Mouse (Mus musculus): ENCODE data around the gene Plac8. TPM values are rescaled to one million over a fixed set of nuclear protein-coding genes. Genes with fewer than 3 reads are reported as not detected.

The Plac8 gene
- total RNA-seq, 4 experiments from 2014 or later, result 0.50 to 2.1 (median 1.1) TPM

DNA sequence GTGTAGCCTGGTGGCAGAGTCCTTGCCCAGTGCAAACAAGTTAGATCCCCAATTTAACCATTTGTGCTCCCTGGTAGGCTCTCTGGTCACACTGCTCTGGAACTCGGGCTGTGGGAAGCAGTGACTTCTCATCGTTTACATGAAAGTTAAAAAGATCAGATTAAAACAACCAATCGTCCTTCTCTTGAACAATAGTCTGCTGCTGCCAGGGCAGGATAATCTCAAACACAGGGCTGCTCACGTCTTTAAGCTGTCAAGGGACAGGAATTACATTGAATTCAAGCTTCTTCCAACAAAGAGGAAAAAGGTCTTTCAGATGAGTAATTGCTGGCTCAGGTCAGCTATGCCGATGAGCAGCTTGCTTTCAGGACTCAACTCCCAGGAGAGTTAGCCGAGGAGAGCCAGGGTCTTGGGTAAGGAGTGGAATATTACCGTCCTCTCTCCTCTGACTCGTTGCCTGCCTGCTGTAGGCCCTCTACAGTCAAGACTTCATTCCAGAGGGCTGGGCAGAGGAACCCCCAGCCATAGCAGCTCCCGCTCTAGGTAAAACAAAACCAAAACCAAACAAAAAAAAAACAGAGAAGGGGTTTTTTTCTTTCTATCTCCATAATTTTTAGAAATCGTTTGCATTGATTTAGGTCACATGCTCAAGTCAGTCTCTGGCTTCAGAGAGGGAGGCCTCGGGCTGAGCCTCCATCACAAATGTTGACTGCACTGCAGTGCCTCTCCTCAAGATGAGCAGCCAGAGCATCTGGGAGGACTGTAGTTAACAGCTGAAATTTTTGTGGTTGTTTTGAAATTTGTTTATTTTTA lies 9.8 kb upstream of the Plac8 start:
- no peak for DNase-seq (ENCODE audit: low spot score)

DNA sequence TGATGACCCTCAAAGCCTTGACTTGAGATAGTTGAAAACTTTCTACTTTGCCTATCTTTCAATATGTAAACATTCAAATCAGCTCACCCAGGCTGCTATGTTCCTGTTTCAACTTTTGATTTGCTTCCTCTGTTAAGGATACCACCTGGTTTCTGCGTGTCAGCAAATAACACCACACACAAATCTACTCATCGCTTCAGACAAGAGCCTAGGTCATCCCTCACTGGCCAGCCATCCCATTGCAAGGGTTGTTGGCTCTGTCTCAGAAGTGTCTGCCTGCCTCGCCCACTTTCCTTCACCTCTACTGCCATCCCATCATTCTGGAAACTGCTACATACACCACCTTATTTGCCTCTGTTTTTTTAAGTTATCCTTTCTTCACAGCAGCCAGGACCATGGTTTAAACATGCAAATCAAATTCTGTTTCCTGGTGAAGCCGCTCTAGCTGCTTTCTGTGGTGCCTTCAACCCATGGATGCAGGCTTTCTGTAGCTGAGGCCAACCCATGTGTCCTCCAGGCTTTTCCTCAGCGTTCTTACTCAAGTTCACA lies 6.9 kb upstream of the Plac8 start:
- no peak for DNase-seq (ENCODE audit: low spot score)

DNA sequence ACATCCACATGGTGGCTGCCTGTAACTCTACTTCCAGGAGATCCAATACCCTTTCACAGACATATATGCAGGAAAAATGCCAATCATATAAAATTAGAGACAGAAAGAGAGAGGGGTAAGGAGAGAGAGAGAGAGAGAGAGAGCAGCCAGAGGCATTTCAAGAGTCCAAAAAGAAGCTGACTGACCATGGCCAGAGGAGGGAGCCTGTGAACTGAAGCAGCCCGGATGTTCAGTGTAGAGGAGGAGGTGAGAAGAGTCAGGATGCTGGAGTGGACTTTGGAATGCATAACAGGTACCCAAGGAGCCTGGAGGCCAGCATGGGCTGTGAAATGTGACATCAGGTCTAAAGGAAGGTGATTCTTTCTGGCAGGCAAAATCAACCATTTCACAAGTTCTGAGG lies 2.7 kb upstream of the Plac8 start:
- DNase-seq (ENCODE audit: low spot score), result no peak

DNA sequence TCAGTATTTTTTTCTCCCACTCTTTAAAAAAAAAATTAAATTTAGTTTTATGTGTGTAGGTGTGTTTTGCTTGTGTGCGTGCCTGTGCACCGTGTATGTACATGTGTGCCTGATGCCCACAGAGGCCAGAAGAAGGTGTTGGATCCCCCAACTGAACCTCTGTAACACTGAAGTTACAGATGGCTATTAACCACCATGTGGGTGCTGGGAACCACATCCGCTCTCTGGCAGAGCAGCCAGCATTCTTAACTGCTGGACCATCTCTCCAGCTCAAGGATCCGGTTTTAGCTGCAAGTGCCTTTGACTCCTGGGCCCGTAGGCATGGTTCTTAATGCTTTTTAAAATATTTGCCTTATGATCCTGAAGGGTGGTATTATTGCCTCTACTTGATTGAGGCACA lies 1.2 kb upstream of the Plac8 start:
- no peak for DNase-seq (ENCODE audit: low spot score)

DNA sequence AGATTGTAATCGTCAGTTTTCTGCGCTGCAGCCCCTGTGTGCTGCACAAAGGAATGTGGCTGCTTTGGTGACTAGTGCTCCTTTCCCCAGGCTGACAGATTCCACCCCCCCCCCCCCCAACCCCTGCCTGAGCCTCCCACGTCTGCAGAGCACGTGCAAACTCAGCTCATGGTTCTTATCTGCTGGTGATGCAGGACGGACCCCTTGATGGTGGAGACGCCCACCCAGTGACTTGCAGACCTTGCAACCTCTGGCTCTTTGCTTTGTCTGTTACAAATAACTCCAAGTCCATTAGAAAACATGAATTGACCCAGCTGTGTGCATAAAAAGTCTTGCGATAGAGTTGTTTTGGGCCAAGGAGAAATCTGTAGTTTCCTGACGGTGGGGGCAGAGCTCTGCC lies 1.3 kb downstream of the Plac8 start:
- no peak for DNase-seq (ENCODE audit: low spot score)

DNA sequence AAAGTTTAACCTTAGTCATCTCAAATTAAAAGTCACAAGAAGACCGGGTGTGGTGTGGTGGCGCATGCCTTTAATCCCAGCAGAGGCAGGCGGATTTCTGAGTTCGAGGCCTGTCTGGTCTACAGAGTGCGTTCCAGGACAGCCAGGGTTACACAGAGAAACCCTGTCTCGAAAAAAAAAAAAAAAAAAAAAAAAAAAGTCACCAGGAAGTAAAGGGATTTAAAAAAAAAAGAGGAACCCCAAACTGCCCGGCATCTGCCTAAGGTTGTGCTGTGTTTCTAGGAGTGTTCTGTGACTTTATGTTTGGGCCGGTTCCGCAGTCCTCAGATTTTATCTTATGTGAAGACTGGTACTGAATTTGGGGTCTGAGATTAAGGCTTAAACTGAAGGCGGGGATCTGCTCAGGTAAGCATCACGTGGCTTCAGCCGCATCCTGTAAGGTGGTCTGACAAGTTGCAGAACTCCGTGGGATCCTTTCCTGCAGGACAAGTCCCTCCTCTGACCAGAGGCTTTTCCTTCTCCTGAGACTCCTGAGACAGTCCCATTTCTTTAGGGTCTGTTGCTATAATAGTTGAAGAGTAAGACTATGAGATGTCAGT lies 1.9 kb downstream of the Plac8 start:
- no peak for DNase-seq (ENCODE audit: low spot score)

DNA sequence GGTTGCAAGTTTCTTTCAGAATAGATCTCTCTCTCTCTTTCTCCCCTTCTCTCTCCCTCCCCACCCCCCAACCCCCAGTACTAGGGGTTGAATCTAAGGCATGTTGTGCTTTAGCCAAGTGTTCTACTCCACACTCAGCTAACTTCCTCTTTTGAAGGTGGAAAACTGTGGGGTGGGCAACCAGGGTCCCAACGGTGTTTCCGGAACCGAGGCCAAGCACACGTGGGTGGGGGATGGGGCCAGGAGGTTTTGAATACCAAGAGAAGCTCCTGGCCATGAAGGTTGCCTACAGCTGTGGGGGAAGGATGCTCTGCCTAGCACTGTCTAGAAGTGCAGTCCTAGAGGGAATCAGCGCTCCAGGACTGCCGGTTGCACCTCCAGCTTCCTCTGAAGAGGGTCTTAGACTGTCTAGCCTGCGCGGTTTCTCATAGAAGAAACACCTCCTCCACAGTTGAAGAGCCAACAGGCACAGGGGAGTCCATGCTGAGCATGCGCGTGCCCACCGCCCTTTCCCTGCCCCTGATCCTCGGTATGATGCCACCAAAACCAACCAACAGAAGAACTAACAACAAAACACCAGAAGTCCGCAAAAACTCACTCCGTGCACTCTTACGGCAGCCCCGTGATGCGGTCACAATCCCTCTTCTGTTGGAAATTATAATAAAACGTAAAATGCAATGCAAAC lies 2.7 kb downstream of the Plac8 start:
- DNase-seq (ENCODE audit: low spot score), result no peak

DNA sequence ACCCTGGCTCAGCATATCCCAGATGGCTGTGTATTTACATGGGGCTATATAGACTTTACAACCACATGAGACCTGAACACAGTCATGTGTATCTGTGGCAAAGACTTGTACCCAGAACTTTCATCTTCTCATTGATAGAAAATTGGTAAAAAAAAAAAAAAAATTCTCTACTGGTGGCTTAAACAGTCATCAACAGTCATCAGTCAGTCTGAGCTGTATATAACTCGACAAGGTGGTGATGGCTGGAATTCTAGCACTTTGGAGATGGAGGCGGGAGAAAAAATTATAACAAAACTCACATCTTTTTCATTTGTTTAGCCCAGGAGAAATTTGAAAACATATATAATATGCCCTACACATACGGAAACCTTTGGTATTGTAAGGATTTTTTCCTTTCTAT lies 3.2 kb downstream of the Plac8 start:
- no peak for DNase-seq (ENCODE audit: low spot score)

DNA sequence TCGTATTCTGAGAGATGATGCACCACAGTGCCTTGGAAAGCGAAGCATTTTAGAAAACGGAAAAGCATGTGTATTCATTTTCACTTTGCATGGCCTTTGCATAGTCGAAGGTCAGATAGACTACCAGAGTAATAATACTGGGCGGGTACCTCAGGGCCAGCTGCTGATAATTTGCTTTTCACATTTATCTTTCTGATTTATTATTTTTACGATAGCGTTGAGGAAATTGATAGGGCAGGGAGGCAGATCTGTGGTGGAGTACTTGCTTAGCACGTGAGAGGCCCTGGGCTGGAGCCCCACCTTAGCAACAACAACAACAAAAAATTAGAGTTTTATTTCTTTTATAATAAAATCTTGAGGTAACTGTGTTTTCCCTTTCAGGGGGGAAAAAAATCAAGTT lies 3.9 kb downstream of the Plac8 start:
- no peak for DNase-seq (ENCODE audit: low spot score)

DNA sequence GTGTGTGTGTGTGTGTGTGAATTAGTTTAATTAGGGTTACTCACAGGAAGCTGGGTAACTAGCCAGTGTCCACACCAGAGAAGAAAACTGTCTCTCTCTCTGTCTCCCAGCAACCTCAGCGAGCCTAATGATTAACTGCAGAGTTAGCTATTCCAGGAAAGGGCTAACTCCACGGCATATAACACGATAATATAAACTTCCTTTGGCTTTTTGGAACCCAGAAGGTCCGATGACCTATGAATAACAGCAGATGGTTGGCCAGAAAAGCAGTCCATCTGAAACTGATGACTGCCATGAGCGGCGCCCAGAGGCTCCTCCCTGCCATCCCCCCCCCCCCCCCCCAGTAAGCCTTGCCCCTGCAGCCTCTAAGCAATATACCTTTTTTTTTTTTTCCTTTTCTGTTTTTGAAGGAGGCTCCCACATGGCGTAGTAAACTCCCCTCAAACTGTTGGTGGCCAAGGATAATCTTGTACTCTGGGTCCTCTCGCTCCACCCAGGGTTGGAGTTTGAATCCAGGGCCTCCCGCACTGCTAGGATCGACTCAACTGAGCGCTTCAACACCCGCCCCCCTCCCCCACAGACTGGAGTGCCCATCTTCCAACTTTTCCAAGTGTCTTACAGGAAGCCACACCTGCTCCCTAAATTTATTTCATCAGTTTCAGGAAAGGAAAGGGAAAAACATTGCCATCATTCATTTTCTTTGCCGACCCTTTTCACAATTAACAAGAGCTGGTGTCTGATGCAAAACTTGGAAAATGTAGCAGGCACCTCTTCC lies 4.6 kb downstream of the Plac8 start:
- DNase-seq (ENCODE audit: low spot score), result no peak

DNA sequence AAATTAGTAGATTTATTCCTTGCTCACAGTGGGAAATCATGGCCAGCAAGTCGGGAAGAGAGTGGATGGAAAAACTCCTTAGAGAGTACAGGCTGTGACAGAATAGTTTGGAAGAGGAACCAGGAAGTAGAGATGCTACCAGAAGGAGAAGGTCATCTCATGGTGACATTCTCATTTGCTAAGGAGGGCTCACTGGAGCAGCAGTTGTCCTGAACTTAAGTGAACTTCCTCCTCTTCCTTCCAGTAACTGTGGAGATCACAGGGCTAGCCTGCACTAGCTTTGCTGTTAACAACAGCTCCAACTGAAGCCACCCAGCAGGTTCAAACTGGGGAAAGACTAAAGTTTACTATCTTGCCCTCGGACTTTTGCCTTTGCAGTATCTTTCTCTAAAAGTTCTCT lies 5.2 kb downstream of the Plac8 start:
- no peak for DNase-seq (ENCODE audit: low spot score)

DNA sequence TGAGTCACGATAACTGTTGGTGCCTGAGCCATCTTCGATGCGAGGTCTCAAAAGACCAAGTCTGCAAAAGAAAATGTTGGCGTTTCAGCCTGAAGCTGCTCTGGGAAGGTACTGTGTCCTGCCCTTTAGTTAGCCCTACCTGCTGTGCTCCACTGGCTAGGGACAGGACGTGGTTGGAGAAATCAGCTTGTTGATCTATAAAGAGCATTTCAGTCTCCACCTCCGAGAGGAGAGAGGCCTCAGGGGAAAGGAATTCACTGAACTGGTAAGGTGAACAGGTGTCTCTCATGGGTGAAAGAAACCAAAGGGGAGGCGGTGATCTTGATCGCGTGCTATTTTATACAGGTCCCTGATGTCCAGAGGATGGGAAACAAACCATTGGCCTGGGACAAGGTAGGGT lies 9.3 kb downstream of the Plac8 start:
- no peak for DNase-seq (ENCODE audit: low spot score)

DNA sequence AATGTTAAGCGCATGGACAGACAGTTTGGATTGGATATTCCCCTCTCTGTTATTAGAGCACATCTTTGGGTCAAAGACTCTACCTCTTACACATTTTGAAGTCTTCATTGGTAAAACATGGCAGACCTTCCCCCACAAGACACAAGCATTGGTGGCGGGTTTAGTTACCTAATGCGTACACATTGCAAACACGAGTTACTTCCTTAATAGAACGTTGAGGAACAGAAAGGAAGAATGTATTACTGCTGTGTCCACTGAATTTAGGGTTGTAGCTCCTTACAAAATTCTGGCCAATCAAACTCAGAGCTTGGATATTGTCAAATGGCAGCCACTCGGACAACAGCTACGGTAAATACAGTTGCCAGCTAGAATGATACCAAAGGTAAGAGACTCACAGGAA lies 12.7 kb downstream of the Plac8 start:
- no peak for DNase-seq (ENCODE audit: low spot score)

DNA sequence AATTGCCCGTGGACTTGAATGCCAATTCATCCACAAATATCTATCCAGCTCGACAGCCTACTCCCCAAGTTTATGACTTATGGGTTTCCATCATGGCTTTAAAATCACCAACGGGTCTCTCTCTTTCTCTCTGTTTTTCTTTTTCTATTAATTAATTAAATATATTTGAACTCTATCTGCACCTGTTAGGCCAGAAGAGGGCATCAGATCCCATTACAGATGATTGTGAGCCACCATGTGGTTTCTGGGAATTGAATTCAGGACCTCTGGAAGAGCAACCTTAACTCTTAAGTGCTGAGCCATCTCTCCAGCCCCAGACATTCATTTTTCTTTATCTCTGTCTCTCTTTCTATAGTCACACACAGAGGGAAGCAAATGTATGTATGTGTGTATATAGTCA lies 13.3 kb downstream of the Plac8 start:
- DNase-seq (ENCODE audit: low spot score), result no peak

DNA sequence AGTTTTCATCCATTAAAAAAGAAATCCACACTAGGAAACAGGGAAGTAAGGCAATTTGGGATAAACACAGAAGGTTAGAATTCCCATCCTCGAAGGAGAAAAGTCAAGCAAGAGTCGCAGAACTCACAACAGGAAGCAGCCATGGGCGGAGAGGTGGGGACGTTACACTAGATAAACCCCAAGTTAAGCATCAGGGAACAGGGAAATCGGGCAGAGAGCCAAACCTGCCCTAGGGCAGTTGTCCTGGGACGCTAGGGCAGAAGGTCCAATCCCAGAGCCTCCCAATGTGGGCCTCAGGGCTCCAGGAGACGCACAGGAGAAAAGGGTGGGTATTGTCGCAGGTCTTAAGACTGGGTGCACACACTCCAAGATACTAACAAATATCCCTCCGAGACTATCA lies 14.5 kb downstream of the Plac8 start:
- no peak for DNase-seq (ENCODE audit: low spot score)

DNA sequence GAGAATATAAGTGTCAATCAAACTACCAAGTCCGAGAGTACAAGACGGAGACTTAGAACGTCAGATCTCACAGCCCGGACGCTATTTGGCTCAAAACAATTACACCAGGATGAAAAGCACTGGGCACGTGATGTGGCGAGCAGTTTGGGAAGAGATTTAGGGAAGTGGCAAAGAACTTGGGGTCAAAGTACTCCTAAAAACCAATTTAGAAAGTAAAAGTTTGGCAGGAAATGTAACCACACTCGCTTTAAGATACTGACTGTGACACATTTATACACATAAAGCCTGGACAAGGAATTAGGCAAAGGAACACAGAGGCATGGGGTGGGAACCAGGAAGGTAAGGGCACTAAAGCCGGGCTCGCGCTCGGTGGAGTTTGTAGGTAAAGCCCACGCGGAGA lies 15.0 kb downstream of the Plac8 start:
- no peak for DNase-seq (ENCODE audit: low spot score)

DNA sequence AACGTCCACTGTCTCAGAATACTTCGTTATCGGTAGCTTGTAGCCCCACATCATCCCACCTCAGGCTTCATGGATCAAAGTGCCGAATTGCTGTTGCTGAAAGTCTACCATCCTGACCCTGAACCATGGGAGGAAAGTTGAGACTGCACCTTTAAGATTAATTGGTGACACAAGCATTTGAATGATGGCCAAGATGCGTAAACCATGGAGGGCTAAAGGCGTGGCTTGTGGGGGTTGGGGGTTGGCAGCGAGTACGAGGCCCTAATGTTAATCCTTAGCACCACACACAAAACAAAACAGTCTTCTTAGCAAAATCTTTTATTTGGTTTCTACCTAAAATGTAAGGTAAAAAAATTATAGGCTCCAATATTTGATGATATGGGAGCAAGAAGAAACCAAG lies 18.6 kb downstream of the Plac8 start:
- DNase-seq (ENCODE audit: low spot score), result no peak

DNA sequence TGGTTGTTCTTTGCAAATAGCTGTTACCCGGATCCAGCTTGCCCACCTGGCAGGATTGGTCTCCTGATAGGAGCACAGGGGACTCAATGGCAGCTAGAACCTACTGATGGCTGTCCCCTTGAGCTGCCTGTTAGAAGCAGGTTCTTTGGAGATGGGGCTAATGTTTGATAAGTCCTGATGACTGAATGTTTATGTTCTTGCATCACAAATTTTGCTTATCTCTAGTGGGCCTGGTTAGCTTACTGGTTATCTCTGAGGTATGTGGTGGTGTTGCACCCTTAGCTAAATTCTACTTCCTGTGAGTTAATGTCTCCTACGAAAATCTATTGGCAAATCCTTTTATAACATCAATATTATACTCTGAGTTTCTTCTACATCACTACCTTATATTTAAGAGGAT lies 20.1 kb downstream of the Plac8 start:
- no peak for DNase-seq (ENCODE audit: low spot score)

DNA sequence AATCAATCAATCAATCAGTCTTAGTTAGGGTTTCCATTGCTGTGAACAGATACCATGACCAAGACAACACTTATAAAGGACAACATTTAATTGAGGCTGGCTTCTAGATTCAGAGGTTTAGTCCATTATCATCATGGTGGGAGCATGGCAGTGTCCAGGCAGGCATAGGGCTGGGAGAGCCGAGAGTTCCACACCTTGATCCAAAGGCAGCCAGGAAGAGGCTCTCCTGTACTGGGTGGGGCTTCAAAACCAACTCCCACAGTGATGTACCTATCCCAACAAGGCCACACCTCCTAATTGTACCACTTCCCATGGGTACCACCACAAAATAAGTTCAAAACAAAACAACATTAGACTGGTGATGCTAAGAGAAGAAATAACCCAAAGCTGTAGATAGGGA lies 21.9 kb downstream of the Plac8 start:
- DNase-seq (ENCODE audit: low spot score), result no peak

DNA sequence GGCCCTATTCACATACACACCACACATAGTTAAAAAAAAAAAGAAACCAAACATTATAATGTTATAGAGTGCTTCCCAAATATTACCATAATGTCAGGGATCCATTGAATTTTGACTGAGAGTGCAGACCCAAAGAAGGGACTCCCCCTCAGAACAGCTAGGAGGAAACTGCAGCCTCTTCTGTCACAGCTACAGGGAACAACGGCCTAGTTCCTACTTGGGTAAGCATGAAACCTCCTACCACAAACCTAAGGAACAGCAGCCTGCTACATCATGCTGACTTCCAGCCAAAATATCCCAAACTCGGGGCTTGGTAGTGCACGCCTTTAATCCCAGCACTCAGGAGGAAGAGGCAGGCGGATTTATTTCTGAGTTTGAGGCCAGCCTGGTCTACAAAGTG lies 22.7 kb downstream of the Plac8 start:
- DNase-seq (ENCODE audit: low spot score), result no peak

DNA sequence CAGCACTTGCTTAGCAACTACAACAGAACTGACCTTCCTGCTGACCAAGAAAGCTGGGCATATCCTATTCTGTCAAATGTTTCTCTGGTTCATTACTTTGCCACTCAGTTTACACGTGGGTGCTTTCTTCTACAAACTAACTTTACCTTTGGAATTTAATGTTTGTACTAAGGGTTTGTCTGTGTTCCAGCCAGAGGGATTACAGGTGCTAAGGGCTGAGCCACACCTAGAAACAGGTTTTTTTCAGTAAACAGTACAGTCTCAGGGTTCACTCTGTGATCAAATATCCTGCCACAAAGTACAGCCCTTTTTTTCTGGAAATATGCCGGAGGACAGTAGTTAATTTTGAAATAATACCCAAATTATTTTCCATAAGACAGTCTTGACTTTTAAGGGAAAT lies 23.8 kb downstream of the Plac8 start:
- no peak for DNase-seq (ENCODE audit: low spot score)

All from heart, adult 8-10 months (tissue).